Mouse (Mus musculus): Measurements from ENCODE around the gene Smim7. TPM values are rescaled to one million over a fixed set of nuclear protein-coding genes. Genes with fewer than 3 reads are reported as not detected.

The Smim7 gene
- polyA plus RNA-seq, 1 experiment: 79.2 TPM

GRCm38 (mm10) chr8:72521888-72522287 is 49.0 kb downstream of the Smim7 start:
- no peaks in the 10 kb centered on the region for H3K27me3 ChIP-seq (ENCODE audit: control insufficient read depth, insufficient read depth, low read length)

GRCm38 (mm10) chr8:72517421-72517988 is 53.4 kb downstream of the Smim7 start:
- WGBS: 91% methylated on average over 7 of the region's 7 CpGs
- TF ChIP-seq POLR2A (IDR thresholded peaks at IDR 0.05; ENCODE audit: control insufficient read depth, extremely low read depth, insufficient read depth, low read length, poor library complexity) (no peak), CTCF (IDR thresholded peaks at IDR 0.05; ENCODE audit: borderline replicate concordance, control insufficient read depth, extremely low read depth, insufficient read depth, low read length, poor library complexity) (no peak)
- H3K27ac ChIP-seq (ENCODE audit: control insufficient read depth, insufficient read depth, low read length): no peak overlapping the region
- no peak for DNase-seq
- H3K4me1 ChIP-seq (replicated peaks; ENCODE audit: control insufficient read depth, insufficient read depth, low read length): 0 out of 2 replicates have a peak, but pooled peaks cover 5% of the 10 kb centered on the region
- H3K36me3 ChIP-seq (ENCODE audit: control insufficient read depth, insufficient read depth, low read length): no peaks in the 10 kb centered on the region; the same call in 1 of the 2 replicates
- H3K4me3 ChIP-seq (ENCODE audit: control insufficient read depth, insufficient read depth, low read length): no peak overlapping the region
- H3K27me3 ChIP-seq (ENCODE audit: control insufficient read depth, insufficient read depth, low read length): no peaks in the 10 kb centered on the region

More at GRCm38 (mm10) chr8:72521888-72522287, 49.0 kb downstream of the Smim7 start:
- TF ChIP-seq POLR2A (IDR thresholded peaks at IDR 0.05; ENCODE audit: control insufficient read depth, extremely low read depth, insufficient read depth, low read length, poor library complexity) (no peak), CTCF (IDR thresholded peaks at IDR 0.05; ENCODE audit: borderline replicate concordance, control insufficient read depth, extremely low read depth, insufficient read depth, low read length, poor library complexity) (no peak)
- Histone ChIP-seq H3K36me3 (ENCODE audit: control insufficient read depth, insufficient read depth, low read length) (no peaks in the 10 kb centered on the region; the same call in 1 of the 2 replicates), H3K4me1 (replicated peaks; ENCODE audit: control insufficient read depth, insufficient read depth, low read length) (no peaks in the 10 kb centered on the region), H3K27ac (ENCODE audit: control insufficient read depth, insufficient read depth, low read length) (no peak overlapping the region), H3K4me3 (ENCODE audit: control insufficient read depth, insufficient read depth, low read length) (no peak overlapping the region)
- no peak for DNase-seq

Other genes starting within 250 kb of the Smim7 start
- 87.2 and 91.4 TPM in 2 replicates for gene Eps15l1, start 149.6 kb downstream of the Smim7 start, polyA plus RNA-seq (2012; rRNA removed)
- 0.31 and 0.32 TPM in 2 replicates for gene Calr3, start 127.2 kb downstream of the Smim7 start, polyA plus RNA-seq (2012; rRNA removed)
- 7.2 and 9.5 TPM in 2 replicates for gene 1700030K09Rik, start 127.2 kb downstream of the Smim7 start, polyA plus RNA-seq (2012; rRNA removed)
- 146 and 176 TPM in 2 replicates for gene Cherp, start 95.9 kb downstream of the Smim7 start, polyA plus RNA-seq (2012; rRNA removed)
- gene Slc35e1, start 78.5 kb downstream of the Smim7 start, polyA plus RNA-seq (2012; rRNA removed): 121 and 145 TPM in 2 replicates
- gene Med26, start 22.8 kb downstream of the Smim7 start, polyA plus RNA-seq (2012; rRNA removed): 26.3 and 32.1 TPM in 2 replicates
- gene Tmem38a, start 967 bp upstream of the Smim7 start, polyA plus RNA-seq (2012; rRNA removed): 23.2 and 56.1 TPM in 2 replicates
- 25.2 and 30.3 TPM in 2 replicates for gene Nwd1, start 75.6 kb upstream of the Smim7 start, polyA plus RNA-seq (2012; rRNA removed)
- 394 and 423 TPM in 2 replicates for gene Sin3b, start 152.2 kb upstream of the Smim7 start, polyA plus RNA-seq (2012; rRNA removed)
- 18.8 and 24.9 TPM in 2 replicates for gene F2rl3, start 190.8 kb upstream of the Smim7 start, polyA plus RNA-seq (2012; rRNA removed)